Mouse (Mus musculus) kidney, postnatal 0 days (tissue): ENCODE data around the gene Gm11037. TPM values are rescaled to one million over a fixed set of nuclear protein-coding genes. Genes with fewer than 3 reads are reported as not detected.

ENCODE experiments used
- ATAC-seq: fragments of 200-750 bp; cut with Nextera tagmentation; replicated peaks from 2 replicates; pipeline ENCODE4 v1.8.0; 2017; ENCODE audit warnings: low read depth, moderate number of reproducible peaks, moderate TSS enrichment, moderate library complexity; ENCODE audit not compliant: low FRiP score
- DNase-seq: peaks from one replicate; pipeline ENCODE4 v3.0.0-alpha.2; 2016; ENCODE audit warnings: low spot score
- H3K27ac ChIP-seq: fragments of 300-500 bp; sonication (generic); 2 replicates; pipeline ENCODE4 v1.5.1; 2014; ENCODE audit warnings: mild to moderate bottlenecking
- H3K27me3 ChIP-seq: fragments of 300-500 bp; sonication (generic); 2 replicates; pipeline ENCODE4 v1.6.1; 2014; ENCODE audit warnings: low read length, mixed read lengths; ENCODE audit not compliant: insufficient read depth
- H3K36me3 ChIP-seq: fragments of 300-500 bp; sonication (generic); 2 replicates; pipeline ENCODE4 v1.6.1; 2014; ENCODE audit warnings: low read length, mixed read lengths; ENCODE audit not compliant: insufficient read depth
- H3K4me1 ChIP-seq: fragments of 300-500 bp; sonication (generic); replicated peaks from 2 replicates; pipeline ENCODE4 v1.6.1; 2014; ENCODE audit warnings: antibody characterized with exemption, low read length, mixed read lengths; ENCODE audit not compliant: insufficient read depth
- H3K4me2 ChIP-seq: fragments of 300-500 bp; sonication (generic); 2 replicates; pipeline ENCODE4 v1.6.1; 2014; ENCODE audit warnings: mild to moderate bottlenecking, low read length, moderate library complexity, mixed read lengths
- H3K4me3 ChIP-seq: fragments of 300-500 bp; sonication (generic); replicated peaks from 2 replicates; pipeline ENCODE4 v1.5.1; 2014; ENCODE audit warnings: low read depth, low read length
- H3K9ac ChIP-seq: fragments of 300-500 bp; sonication (generic); 2 replicates; pipeline ENCODE4 v1.6.1; 2014; ENCODE audit warnings: low read depth, low read length
- H3K9me3 ChIP-seq: fragments of 300-500 bp; sonication (generic); replicated peaks from 2 replicates; pipeline ENCODE4 v1.6.1; 2016; ENCODE audit warnings: low read length, inconsistent platforms, mixed read lengths
- CTCF ChIP-seq: IDR thresholded peaks from 2 replicates; pipeline ENCODE4 v1.5.1; 2016; ENCODE audit warnings: antibody characterized with exemption, low read depth, mild to moderate bottlenecking, moderate library complexity
- WGBS: fragments of 180-500 bp; shearing (Covaris S2); extraction: QIAGEN DNeasy Blood & Tissue Kit; methylation state at CpG from one replicate; pipeline ENCODE4 v1.1.7; 2014; 5-methylcytosine and 5-hydroxymethylcytosine counted together
- polyA plus RNA-seq: library from polyadenylated mRNA; unstranded; fragments of >200 nt; fragmentation: Nextera tagmentation; extraction: Ambion mirVana; gene quantifications from 2 replicates; pipeline ENCODE4 v1.2.1, GENCODE M21; 2015

Gene Gm11037
- polyA plus RNA-seq, 1 experiment from 2014 or later = not detected

- Histone ChIP-seq H3K27me3 (no peaks in the 10 kb centered on the region), H3K9me3 (no peaks in the 10 kb centered on the region), H3K4me3 (no peak overlapping the region), H3K9ac (no peak overlapping the region), H3K4me2 (peak overlapping the region; percentile 96; the same call in 1 of the 2 replicates), H3K4me1 (peaks cover 33% of the 10 kb centered on the region), H3K27ac (peak overlapping the region; percentile 81), H3K36me3 (no peaks in the 10 kb centered on the region)
- ATAC-seq (no peak), DNase-seq (no peak)
- no peak for TF ChIP-seq CTCF
- 60% methylated on average over 3 of the region's 3 CpGs for WGBS
Observed at GRCm38 (mm10) chr2:131175286-131175944, 42.1 kb downstream of the Gm11037 start.

- H3K36me3 ChIP-seq = no peaks in the 10 kb centered on the region
- no peak overlapping the region for H3K4me3 ChIP-seq
- H3K9me3 ChIP-seq = no peaks in the 10 kb centered on the region
- TF ChIP-seq CTCF = no peak
- H3K27me3 ChIP-seq = no peaks in the 10 kb centered on the region
- H3K4me2 ChIP-seq = peak overlapping the region; percentile 96
- no peak for DNase-seq
- ATAC-seq = no peak
- peaks cover 33% of the 10 kb centered on the region for H3K4me1 ChIP-seq
- peak overlapping the region; percentile 9; the same call in 1 of the 2 replicates for H3K9ac ChIP-seq
- peak overlapping the region; percentile 81 for H3K27ac ChIP-seq
- 76% methylated on average over 1 of the region's 1 CpGs for WGBS
Observed at GRCm38 (mm10) chr2:131175945-131176309, 42.6 kb downstream of the Gm11037 start.

- TF ChIP-seq CTCF = no peak
- peaks cover 33% of the 10 kb centered on the region for H3K4me1 ChIP-seq
- H3K36me3 ChIP-seq = no peaks in the 10 kb centered on the region
- H3K27me3 ChIP-seq = no peaks in the 10 kb centered on the region
- H3K27ac ChIP-seq = peak overlapping the region; percentile 81
- no peaks in the 10 kb centered on the region for H3K9me3 ChIP-seq
- H3K4me3 ChIP-seq = no peak overlapping the region
- peak overlapping the region; percentile 9; the same call in 1 of the 2 replicates for H3K9ac ChIP-seq
- WGBS = 46% methylated on average over 5 of the region's 5 CpGs
- H3K4me2 ChIP-seq = peak overlapping the region; percentile 96
- peak; percentile 50 for DNase-seq
- peak; percentile 30; the same call in 1 of the 2 replicates for ATAC-seq
Observed at GRCm38 (mm10) chr2:131176491-131176890, 43.2 kb downstream of the Gm11037 start.

- H3K27ac ChIP-seq = peak overlapping the region; percentile 71; the same call in 1 of the 2 replicates
- peak overlapping the region; percentile 69 for H3K4me3 ChIP-seq
- H3K9me3 ChIP-seq = no peaks in the 10 kb centered on the region
- H3K36me3 ChIP-seq = no peaks in the 10 kb centered on the region
- 61% methylated on average over 9 of the region's 9 CpGs for WGBS
- no peak for ATAC-seq
- peak overlapping the region; percentile 44; the same call in 1 of the 2 replicates for H3K9ac ChIP-seq
- no peak for DNase-seq
- peak overlapping the region; percentile 96 for H3K4me2 ChIP-seq
- H3K27me3 ChIP-seq = no peaks in the 10 kb centered on the region
- peaks cover 33% of the 10 kb centered on the region for H3K4me1 ChIP-seq
- no peak for TF ChIP-seq CTCF
Observed at GRCm38 (mm10) chr2:131177932-131178331, 44.6 kb downstream of the Gm11037 start.

GRCm38 (mm10) chr2:131178828-131179245 lies 45.5 kb downstream of the Gm11037 start:
- H3K9ac ChIP-seq = peak overlapping the region; percentile 98
- DNase-seq = no peak
- ATAC-seq = no peak; the same call in 1 of the 2 replicates
- peak overlapping the region; percentile 69 for H3K4me3 ChIP-seq
- no peaks in the 10 kb centered on the region for H3K9me3 ChIP-seq
- no peak for TF ChIP-seq CTCF
- H3K4me1 ChIP-seq = peaks cover 33% of the 10 kb centered on the region
- 22% methylated on average over 26 of the region's 26 CpGs for WGBS
- peak overlapping the region; percentile 97; the same call in 1 of the 2 replicates for H3K27ac ChIP-seq
- H3K4me2 ChIP-seq = peak overlapping the region; percentile 96
- H3K36me3 ChIP-seq = no peaks in the 10 kb centered on the region
- no peaks in the 10 kb centered on the region for H3K27me3 ChIP-seq

GRCm38 (mm10) chr2:131179246-131179886 lies 46.1 kb downstream of the Gm11037 start:
- Histone ChIP-seq H3K4me1 (peaks cover 33% of the 10 kb centered on the region), H3K9ac (peak overlapping the region; percentile 98), H3K36me3 (no peaks in the 10 kb centered on the region), H3K27me3 (no peaks in the 10 kb centered on the region), H3K4me2 (peak overlapping the region; percentile 96), H3K9me3 (no peaks in the 10 kb centered on the region), H3K4me3 (peak overlapping the region; percentile 69), H3K27ac (peak overlapping the region; percentile 97)
- peak; percentile 57 for ATAC-seq
- under 1% methylated on average over 64 of the region's 67 CpGs for WGBS
- TF ChIP-seq CTCF = 0 out of 2 replicates have a peak, but pooled peaks have one; percentile 5
- peak; percentile 82 for DNase-seq
